Mouse (Mus musculus) urinary bladder, postnatal 4 days (tissue): ENCODE results near the gene Cyp2w1.
A peak's percentile ranks its signal among the peaks of the same experiment; 100 is the strongest.

Experiments used
- DNase-seq, 2 experiments: peaks; one replicate each; pipeline ENCODE4 v3.0.0; 2021 to 2022; ENCODE audit warnings: low spot score in 2 of 2

Cyp2w1 gene

DNA sequence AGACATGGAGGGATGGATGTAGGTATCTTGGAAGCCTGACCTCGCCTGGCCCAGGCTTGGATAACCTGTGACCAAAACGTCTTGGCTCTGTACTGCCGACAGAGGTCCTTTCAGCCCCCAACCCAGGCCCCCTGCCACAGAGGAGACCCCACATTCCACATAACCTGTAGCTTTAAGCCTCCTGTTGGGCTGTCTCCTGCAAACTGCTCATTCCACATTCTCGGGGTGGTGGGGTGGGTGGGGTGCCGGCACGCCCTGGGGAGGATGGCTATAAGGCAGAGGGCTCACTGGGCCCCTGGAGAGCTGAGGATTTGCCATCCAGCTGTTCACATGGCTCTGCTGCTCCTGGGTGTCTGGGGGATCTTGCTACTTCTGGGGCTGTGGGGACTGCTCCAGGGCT lies at the start of gene Cyp2w1:
Gene Cyp2w1 (plus strand): TSS at position 301 of the 400 bp plus-strand sequence.
- no peak for DNase-seq

GRCm38 (mm10) chr5:139303646-139304061 lies 48.8 kb upstream of the Cyp2w1 start:
- DNase-seq = no peak

- DNase-seq = no peak
Observed at GRCm38 (mm10) chr5:139309946-139310345, 42.5 kb upstream of the Cyp2w1 start.

DNA sequence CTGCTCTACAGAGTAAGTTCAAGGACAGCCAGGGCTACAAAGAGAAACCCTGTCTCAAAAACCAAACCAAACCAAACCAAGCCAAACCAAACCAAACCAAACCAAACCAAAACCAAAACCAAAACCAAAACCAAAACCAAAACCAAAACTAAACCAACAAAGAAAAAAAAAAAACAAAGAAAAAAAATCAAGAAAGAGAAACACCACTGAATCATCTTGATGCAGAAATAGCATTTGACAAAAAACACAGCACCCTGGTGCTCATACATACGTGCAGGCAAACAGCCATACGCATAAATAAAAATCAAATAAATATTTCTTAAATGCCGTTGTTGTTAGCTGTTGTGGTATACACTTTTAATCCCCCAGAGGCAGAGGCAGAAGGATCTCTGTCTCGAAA lies 41.9 kb upstream of the Cyp2w1 start:
- no peak for DNase-seq

GRCm38 (mm10) chr5:139311822-139312221 lies 40.6 kb upstream of the Cyp2w1 start:
- DNase-seq = no peak

- no peak for DNase-seq
Observed at GRCm38 (mm10) chr5:139313536-139313935, 38.9 kb upstream of the Cyp2w1 start.

- DNase-seq = no peak
Observed at GRCm38 (mm10) chr5:139314941-139315642, 37.3 kb upstream of the Cyp2w1 start.

- peak; percentile 50 to 71 for DNase-seq
Observed at GRCm38 (mm10) chr5:139316982-139317675, 35.3 kb upstream of the Cyp2w1 start.

DNA sequence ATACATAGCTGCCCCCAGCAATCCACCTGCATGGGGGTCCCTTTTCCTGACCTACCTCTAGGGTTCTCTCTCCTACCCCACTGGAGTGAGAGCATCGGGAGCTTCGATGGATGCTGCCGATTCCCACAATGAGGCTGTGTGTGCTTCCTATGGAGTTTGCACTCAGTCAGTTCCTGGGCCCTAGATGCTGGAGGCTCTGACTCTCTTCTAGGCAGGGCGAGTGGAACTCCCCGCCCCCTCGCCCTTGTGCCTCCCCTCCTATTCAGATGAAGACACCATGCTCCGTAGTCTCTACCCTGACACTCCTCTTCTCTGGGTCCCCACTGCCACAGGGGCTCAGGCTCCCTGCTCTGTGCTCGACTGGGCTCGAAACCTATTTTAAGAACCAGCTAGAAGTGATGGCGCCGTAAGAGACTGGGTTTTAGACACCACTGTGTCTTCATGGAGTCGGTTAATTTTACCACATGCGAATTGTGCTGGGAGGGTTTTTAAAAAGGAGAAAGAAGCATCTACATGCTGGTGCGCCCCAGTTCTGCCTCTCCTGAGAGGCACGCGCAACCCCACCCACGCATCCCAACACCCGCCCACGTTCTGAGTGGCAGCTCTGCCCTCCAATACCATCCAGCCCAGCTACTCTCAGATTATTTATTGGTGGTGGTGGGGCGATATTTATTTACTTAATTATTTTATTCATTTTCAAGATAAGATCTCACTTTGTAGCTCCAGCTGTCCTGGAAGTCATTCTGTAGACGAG lies 34.5 kb upstream of the Cyp2w1 start:
- DNase-seq = no peak

GRCm38 (mm10) chr5:139320424-139320823 lies 32.0 kb upstream of the Cyp2w1 start:
- no peak for DNase-seq

DNA sequence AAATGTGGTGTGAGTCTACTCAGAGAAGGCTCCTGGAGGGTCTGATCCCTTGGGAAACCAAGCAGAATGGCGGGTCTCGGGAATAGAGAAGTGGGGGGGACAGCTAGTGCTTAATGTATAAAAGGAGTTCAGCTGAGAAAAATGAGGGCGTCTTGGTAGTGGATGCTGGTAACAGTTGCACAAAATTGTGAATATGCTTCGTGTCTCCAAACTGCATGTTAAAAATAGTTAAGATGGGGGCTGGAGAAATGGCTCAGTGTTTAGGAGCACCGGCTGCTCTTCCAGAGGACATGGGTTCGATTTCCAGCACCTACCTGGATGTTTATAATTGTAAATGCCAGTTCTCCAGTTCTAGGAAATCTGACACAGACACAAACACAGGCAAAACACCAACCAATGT lies 31.1 kb upstream of the Cyp2w1 start:
- no peak for DNase-seq

- no peak for DNase-seq
Observed at GRCm38 (mm10) chr5:139323260-139323924, 29.0 kb upstream of the Cyp2w1 start.

GRCm38 (mm10) chr5:139324045-139324491 lies 28.3 kb upstream of the Cyp2w1 start:
- no peak for DNase-seq

GRCm38 (mm10) chr5:139324691-139325394 lies 27.6 kb upstream of the Cyp2w1 start:
- DNase-seq = peak in 1 of 2 experiments; percentile 35

- DNase-seq = peak; percentile 64 to 71
Observed at GRCm38 (mm10) chr5:139325395-139325966, 26.9 kb upstream of the Cyp2w1 start, which contains the start of gene Adap1. Adap1 (minus strand) TSS chr5:139325622.

DNA sequence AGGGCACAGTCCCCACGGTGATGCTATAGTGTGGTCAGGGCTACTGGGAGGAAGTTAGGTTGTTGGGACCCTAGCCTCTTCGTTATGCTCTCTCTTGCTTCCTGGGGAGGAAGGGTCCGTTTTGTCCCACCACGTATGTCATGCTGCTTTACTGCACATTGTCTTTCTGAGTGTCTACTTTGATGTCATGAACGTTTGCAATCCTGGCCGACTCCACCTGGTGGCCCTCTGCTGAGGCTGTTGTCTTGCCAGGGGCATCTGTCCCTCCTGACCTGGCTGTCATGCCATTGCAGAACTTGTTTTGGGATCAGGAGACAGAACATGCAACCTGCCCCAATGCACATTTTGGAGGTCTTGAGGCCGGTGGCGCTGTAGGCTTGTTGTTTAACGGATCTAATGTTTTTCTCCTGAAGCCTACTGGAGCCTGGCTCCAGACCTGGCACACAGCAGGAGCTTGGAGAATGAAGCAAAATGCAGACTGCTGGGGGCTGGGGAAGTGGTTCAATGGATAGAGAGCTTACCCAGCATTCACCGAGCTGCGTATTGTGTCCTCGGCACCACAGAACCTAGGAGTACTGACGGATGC lies 26.2 kb upstream of the Cyp2w1 start:
- DNase-seq = no peak

DNA sequence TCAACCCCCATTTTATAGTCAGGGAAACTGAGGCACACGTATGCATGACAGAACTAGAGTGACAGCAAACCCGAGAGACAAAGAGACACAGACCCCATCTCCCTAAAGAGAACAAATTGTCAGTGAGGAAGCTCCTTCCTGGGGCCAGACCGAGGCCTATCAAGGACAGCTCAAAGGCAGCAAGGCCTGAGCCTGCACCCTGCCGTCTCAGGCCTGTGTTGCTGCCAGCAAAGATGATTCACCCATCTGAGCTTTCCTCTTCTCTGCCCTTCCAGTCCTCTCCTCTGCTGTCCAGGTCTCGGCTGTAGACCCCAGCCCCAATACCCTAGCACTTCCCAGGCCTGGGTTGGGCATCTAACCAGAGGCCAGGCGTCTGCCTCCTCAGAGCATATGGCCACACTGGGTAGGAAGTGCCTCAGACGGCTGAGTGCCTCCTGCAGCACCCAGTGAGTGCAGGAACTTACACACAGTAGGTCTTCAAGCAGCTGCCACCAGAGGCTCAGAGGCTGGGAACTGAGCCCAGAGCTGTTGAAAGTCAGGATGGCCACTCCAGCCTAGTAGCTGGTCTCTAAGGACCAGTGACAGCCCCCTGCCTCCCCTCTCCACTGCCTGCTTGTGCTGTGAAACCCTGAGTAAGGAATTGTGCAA lies 25.3 kb upstream of the Cyp2w1 start:
- DNase-seq = no peak

DNA sequence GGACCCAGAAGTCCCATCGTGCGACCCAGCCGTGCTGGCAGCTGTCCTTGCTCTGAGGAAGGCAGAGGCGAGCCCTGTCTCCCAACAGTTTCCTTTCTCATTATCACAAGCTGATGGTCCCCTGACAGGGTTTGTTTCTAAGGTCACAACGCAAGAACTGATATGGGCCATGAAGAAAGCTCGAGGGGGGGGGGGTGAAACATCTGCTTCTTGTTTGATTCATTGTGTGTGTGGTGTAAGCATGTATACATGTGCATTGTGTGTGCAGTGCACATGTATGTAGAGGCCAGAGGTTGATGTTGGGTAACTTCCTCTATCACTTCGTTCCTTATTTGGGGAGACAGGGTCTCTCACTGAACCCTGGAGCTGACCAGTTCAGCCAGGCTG lies 24.8 kb upstream of the Cyp2w1 start:
- no peak for DNase-seq

DNA sequence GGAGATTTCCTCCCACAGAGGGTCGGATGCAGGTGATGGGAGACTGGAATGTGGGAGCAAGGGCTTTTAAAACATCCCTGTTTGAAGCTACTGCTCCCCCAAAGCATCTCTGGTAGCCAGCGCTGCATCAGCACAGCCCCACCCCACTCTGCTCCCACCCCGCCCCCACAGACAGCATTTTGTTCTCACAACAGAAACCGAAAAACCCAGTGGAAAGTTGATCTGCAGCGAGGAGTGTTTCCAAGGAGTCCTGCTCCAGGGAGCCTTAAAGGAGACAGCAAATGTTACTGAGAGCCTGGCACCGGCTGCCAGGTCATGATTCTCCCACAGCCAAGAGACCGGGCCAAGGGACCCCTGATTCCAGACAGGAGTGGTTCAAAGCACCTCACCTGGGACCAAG lies 21.7 kb upstream of the Cyp2w1 start:
- DNase-seq = no peak

DNA sequence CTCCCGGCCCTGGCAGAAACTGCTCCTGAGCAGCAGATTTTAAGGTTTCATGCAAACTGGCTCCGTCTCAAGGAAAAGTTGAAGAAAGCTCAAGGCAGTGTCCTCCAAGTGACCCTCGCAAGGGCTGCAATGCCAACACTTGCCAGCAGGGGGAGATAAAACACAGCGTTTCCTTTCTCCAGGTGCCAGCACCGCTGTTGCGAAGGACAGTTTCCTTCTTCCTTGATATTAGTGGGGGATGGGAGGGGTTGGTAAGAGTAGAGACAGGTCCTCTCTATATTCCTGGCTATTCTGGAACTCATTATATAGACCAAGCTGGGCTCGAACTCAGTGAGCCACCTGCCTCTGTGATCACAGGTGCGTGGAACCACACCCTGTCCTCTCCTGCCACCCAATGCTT lies 20.7 kb upstream of the Cyp2w1 start:
- peak; percentile 66 to 90 for DNase-seq
